Mouse (Mus musculus): ENCODE measurements around the gene Acer3.

Acer3 gene

GRCm38 (mm10) chr7:98177929-98178559 is 143.0 kb downstream of the Acer3 start, which contains the start of gene Capn5:
Gene Capn5, minus strand, starts transcription at chr7:98178274.
- DNase-seq (ENCODE audit: low spot score): no peak

- no peak for DNase-seq (ENCODE audit: low spot score)
These were observed 143.5 kb downstream of the Acer3 start for GRCm38 (mm10) chr7:98177566-98177928.

GRCm38 (mm10) chr7:98177071-98177485 is 143.9 kb downstream of the Acer3 start:
- DNase-seq (ENCODE audit: low spot score): no peak

GRCm38 (mm10) chr7:98176322-98177070 is 144.5 kb downstream of the Acer3 start:
- DNase-seq (ENCODE audit: low spot score): no peak

- DNase-seq (ENCODE audit: low spot score): no peak
These were observed 145.9 kb downstream of the Acer3 start for GRCm38 (mm10) chr7:98174883-98175755.

GRCm38 (mm10) chr7:98173408-98173807 is 147.6 kb downstream of the Acer3 start:
- DNase-seq (ENCODE audit: low spot score): no peak

- DNase-seq (ENCODE audit: low spot score): no peak
These were observed 148.3 kb downstream of the Acer3 start for GRCm38 (mm10) chr7:98172661-98173060.

GRCm38 (mm10) chr7:98171141-98172073 is 149.6 kb downstream of the Acer3 start:
- no peak for DNase-seq (ENCODE audit: low spot score)

- DNase-seq (ENCODE audit: low spot score): no peak
These were observed 155.9 kb downstream of the Acer3 start for GRCm38 (mm10) chr7:98164999-98165528.

- no peak for DNase-seq (ENCODE audit: low spot score)
These were observed 156.5 kb downstream of the Acer3 start for GRCm38 (mm10) chr7:98164382-98164998.

GRCm38 (mm10) chr7:98163700-98164099 is 157.3 kb downstream of the Acer3 start:
- DNase-seq (ENCODE audit: low spot score): no peak

- DNase-seq (ENCODE audit: low spot score): no peak
These were observed 158.8 kb downstream of the Acer3 start for GRCm38 (mm10) chr7:98162239-98162638.

- DNase-seq (ENCODE audit: low spot score): no peak
These were observed 160.8 kb downstream of the Acer3 start for GRCm38 (mm10) chr7:98160041-98160740.

GRCm38 (mm10) chr7:98158481-98158880 is 162.5 kb downstream of the Acer3 start:
- DNase-seq (ENCODE audit: low spot score): no peak

- DNase-seq (ENCODE audit: low spot score): no peak
These were observed 163.2 kb downstream of the Acer3 start for GRCm38 (mm10) chr7:98157636-98158332.
